Mouse (Mus musculus): ENCODE measurements around the gene Chkb. TPM values are rescaled to one million over a fixed set of nuclear protein-coding genes. Genes with fewer than 3 reads are reported as not detected.

The Chkb gene
- polyA plus RNA-seq (2012; rRNA removed), result 72.6 and 79.0 TPM in 2 replicates
- polyA plus RNA-seq (2014; fragmentation: Nextera tagmentation; extraction: Ambion mirVana), result 45.6 and 46.9 TPM in 2 replicates

GRCm38 (mm10) chr15:89429352-89430221, at the start of gene Chkb, which contains the start of the genes C730034F03Rik and Gm44502:
TSS of gene Chkb (minus strand) at chr15:89429908.
TSS of gene C730034F03Rik (plus strand) at chr15:89429589.
TSS of gene Gm44502 (minus strand) at chr15:89429696.
- Histone ChIP-seq H3K4me1 (ENCODE audit: control insufficient read depth, insufficient read depth, low read length) (peaks cover 6% of the 10 kb centered on the region), H3K36me3 (ENCODE audit: control insufficient read depth, insufficient read depth, low read length) (peaks cover 19% of the 10 kb centered on the region), H3K27me3 (ENCODE audit: control insufficient read depth, insufficient read depth, low read length) (no peaks in the 10 kb centered on the region), H3K4me3 (replicated peaks; ENCODE audit: low read length) (peak within 1 kb of the TSS; percentile 68), H3K9ac (ENCODE audit: low read depth, low read length, severe bottlenecking) (peak within 1 kb of the TSS; percentile 72), H3K4me2 (replicated peaks; ENCODE audit: low read depth, low read length, severe bottlenecking) (peak within 1 kb of the TSS; percentile 92), H3K27ac (replicated peaks; ENCODE audit: low read depth, low read length) (peak within 1 kb of the TSS; percentile 92), H3K9me3 (ENCODE audit: control insufficient read depth, low read length) (no peaks in the 10 kb centered on the region)
- DNase-seq (ENCODE audit: low spot score), result peak; percentile 93
- TF ChIP-seq POLR2A (IDR thresholded peaks at IDR 0.05; ENCODE audit: borderline replicate concordance, extremely low read depth, insufficient read depth, insufficient read length), result 0 out of 2 replicates have a peak, but pooled peaks have one; percentile 33
- under 1% methylated on average over 63 of the region's 70 CpGs for WGBS
- ATAC-seq (ENCODE audit: low FRiP score, low read depth), result peak; percentile 93

GRCm38 (mm10) chr15:89478622-89479021, 48.9 kb upstream of the Chkb start:
- Histone ChIP-seq H3K27me3 (ENCODE audit: control insufficient read depth, insufficient read depth, low read length) (no peaks in the 10 kb centered on the region), H3K9ac (ENCODE audit: low read depth, low read length, severe bottlenecking) (no peak overlapping the region), H3K9me3 (ENCODE audit: control insufficient read depth, low read length) (no peaks in the 10 kb centered on the region), H3K4me2 (replicated peaks; ENCODE audit: low read depth, low read length, severe bottlenecking) (no peak overlapping the region), H3K4me1 (ENCODE audit: control insufficient read depth, insufficient read depth, low read length) (peaks cover 7% of the 10 kb centered on the region; the same call in 1 of the 2 replicates), H3K4me3 (replicated peaks; ENCODE audit: low read length) (no peak overlapping the region), H3K36me3 (ENCODE audit: control insufficient read depth, insufficient read depth, low read length) (no peaks in the 10 kb centered on the region), H3K27ac (replicated peaks; ENCODE audit: low read depth, low read length) (no peak overlapping the region)
- no peak for TF ChIP-seq POLR2A (IDR thresholded peaks at IDR 0.05; ENCODE audit: borderline replicate concordance, extremely low read depth, insufficient read depth, insufficient read length)
- 85% methylated on average over 3 of the region's 3 CpGs for WGBS
- DNase-seq (ENCODE audit: low spot score) (no peak), ATAC-seq (ENCODE audit: low FRiP score, low read depth) (no peak)

GRCm38 (mm10) chr15:89477806-89478205, 48.1 kb upstream of the Chkb start:
- Histone ChIP-seq H3K4me1 (ENCODE audit: control insufficient read depth, insufficient read depth, low read length) (peaks cover 7% of the 10 kb centered on the region; the same call in 1 of the 2 replicates), H3K4me3 (replicated peaks; ENCODE audit: low read length) (no peak overlapping the region), H3K27me3 (ENCODE audit: control insufficient read depth, insufficient read depth, low read length) (no peaks in the 10 kb centered on the region), H3K4me2 (replicated peaks; ENCODE audit: low read depth, low read length, severe bottlenecking) (no peak overlapping the region), H3K9ac (ENCODE audit: low read depth, low read length, severe bottlenecking) (no peak overlapping the region), H3K36me3 (ENCODE audit: control insufficient read depth, insufficient read depth, low read length) (no peaks in the 10 kb centered on the region), H3K9me3 (ENCODE audit: control insufficient read depth, low read length) (no peaks in the 10 kb centered on the region), H3K27ac (replicated peaks; ENCODE audit: low read depth, low read length) (no peak overlapping the region)
- no peak for TF ChIP-seq POLR2A (IDR thresholded peaks at IDR 0.05; ENCODE audit: borderline replicate concordance, extremely low read depth, insufficient read depth, insufficient read length)
- ATAC-seq (ENCODE audit: low FRiP score, low read depth), result no peak
- WGBS, result 57% methylated on average over 8 of the region's 8 CpGs
- DNase-seq (ENCODE audit: low spot score), result no peak

GRCm38 (mm10) chr15:89477091-89477491, 47.4 kb upstream of the Chkb start, which contains the start of gene Arsa:
TSS of gene Arsa (minus strand) at chr15:89477425.
- WGBS, result 31% methylated on average over 9 of the region's 9 CpGs
- no peak for ATAC-seq (ENCODE audit: low FRiP score, low read depth)

GRCm38 (mm10) chr15:89476475-89476815, 46.7 kb upstream of the Chkb start:
- H3K27ac ChIP-seq (replicated peaks; ENCODE audit: low read depth, low read length), result 0 out of 2 replicates have a peak overlapping the region, but pooled peaks have one; percentile 1
- peak overlapping the region; percentile 46 for H3K4me3 ChIP-seq (replicated peaks; ENCODE audit: low read length)
- 7% methylated on average over 5 of the region's 5 CpGs for WGBS
- TF ChIP-seq POLR2A (IDR thresholded peaks at IDR 0.05; ENCODE audit: borderline replicate concordance, extremely low read depth, insufficient read depth, insufficient read length), result no peak
- ATAC-seq (ENCODE audit: low FRiP score, low read depth), result no peak
- H3K9me3 ChIP-seq (ENCODE audit: control insufficient read depth, low read length), result no peaks in the 10 kb centered on the region
- peak overlapping the region; percentile 93 for H3K4me2 ChIP-seq (replicated peaks; ENCODE audit: low read depth, low read length, severe bottlenecking)
- H3K36me3 ChIP-seq (ENCODE audit: control insufficient read depth, insufficient read depth, low read length), result no peaks in the 10 kb centered on the region
- no peak for DNase-seq (ENCODE audit: low spot score)
- peaks cover 7% of the 10 kb centered on the region; the same call in 1 of the 2 replicates for H3K4me1 ChIP-seq (ENCODE audit: control insufficient read depth, insufficient read depth, low read length)
- H3K9ac ChIP-seq (ENCODE audit: low read depth, low read length, severe bottlenecking), result peak overlapping the region; percentile 64
- H3K27me3 ChIP-seq (ENCODE audit: control insufficient read depth, insufficient read depth, low read length), result no peaks in the 10 kb centered on the region

More at GRCm38 (mm10) chr15:89477091-89477491, 47.4 kb upstream of the Chkb start, which contains the start of gene Arsa:
- Histone ChIP-seq H3K27ac (replicated peaks; ENCODE audit: low read depth, low read length) (0 out of 2 replicates have a peak within 1 kb of the TSS, but pooled peaks have one; percentile 1), H3K4me3 (replicated peaks; ENCODE audit: low read length) (peak within 1 kb of the TSS; percentile 46), H3K4me2 (replicated peaks; ENCODE audit: low read depth, low read length, severe bottlenecking) (peak within 1 kb of the TSS; percentile 93), H3K27me3 (ENCODE audit: control insufficient read depth, insufficient read depth, low read length) (no peaks in the 10 kb centered on the region), H3K9me3 (ENCODE audit: control insufficient read depth, low read length) (no peaks in the 10 kb centered on the region), H3K36me3 (ENCODE audit: control insufficient read depth, insufficient read depth, low read length) (no peaks in the 10 kb centered on the region), H3K9ac (ENCODE audit: low read depth, low read length, severe bottlenecking) (peak within 1 kb of the TSS; percentile 64), H3K4me1 (ENCODE audit: control insufficient read depth, insufficient read depth, low read length) (peaks cover 7% of the 10 kb centered on the region; the same call in 1 of the 2 replicates)
- TF ChIP-seq POLR2A (IDR thresholded peaks at IDR 0.05; ENCODE audit: borderline replicate concordance, extremely low read depth, insufficient read depth, insufficient read length), result no peak
- no peak for DNase-seq (ENCODE audit: low spot score)

All from limb, embryonic 14.5 days (tissue).